Mouse (Mus musculus) stomach, embryonic 15.5 days (tissue): ENCODE data around the gene Yif1a. TPM values are rescaled to one million over a fixed set of nuclear protein-coding genes. Genes with fewer than 3 reads are reported as not detected.

Source experiments
- polyA plus RNA-seq: library from polyadenylated mRNA; unstranded; fragments of >200 nt; fragmentation: Nextera tagmentation; extraction: Ambion mirVana; gene quantifications from 2 replicates; pipeline ENCODE4 v1.2.1, GENCODE M21; 2015

Gene Yif1a
- polyA plus RNA-seq, 1 experiment from 2014 or later: 101 TPM

Other genes with a start within 250 kb of the Yif1a start
- gene Ccs, start 249.2 kb upstream of the Yif1a start, polyA plus RNA-seq: 51.1 and 54.1 TPM in 2 replicates
- gene Ccdc87, start 249.2 kb upstream of the Yif1a start, polyA plus RNA-seq: 0.12 TPM in 1 of 2 replicates, not detected in the other
- gene Ctsf, start 233.4 kb upstream of the Yif1a start, polyA plus RNA-seq: 24.9 and 34.0 TPM in 2 replicates
- gene Actn3, start 210.6 kb upstream of the Yif1a start, polyA plus RNA-seq: 2.3 and 2.5 TPM in 2 replicates
- 11.4 and 11.6 TPM in 2 replicates for gene Zdhhc24, start 209.9 kb upstream of the Yif1a start, polyA plus RNA-seq
- 2.7 and 3.0 TPM in 2 replicates for gene Bbs1, start 181.9 kb upstream of the Yif1a start, polyA plus RNA-seq
- gene Dpp3, start 160.3 kb upstream of the Yif1a start, polyA plus RNA-seq: 107 and 122 TPM in 2 replicates
- 1.7 and 1.9 TPM in 2 replicates for gene Peli3, start 145.4 kb upstream of the Yif1a start, polyA plus RNA-seq
- gene Mrpl11, start 126.4 kb upstream of the Yif1a start, polyA plus RNA-seq: 95.8 and 100 TPM in 2 replicates
- 0.22 and 0.24 TPM in 2 replicates for gene Npas4, start 98.2 kb upstream of the Yif1a start, polyA plus RNA-seq
- 3.6 and 3.7 TPM in 2 replicates for gene Slc29a2, start 64.7 kb upstream of the Yif1a start, polyA plus RNA-seq
- gene B4gat1, start 49.7 kb upstream of the Yif1a start, polyA plus RNA-seq: 38.7 and 42.1 TPM in 2 replicates
- 2.2 and 2.3 TPM in 2 replicates for gene AC124502.3, start 49.6 kb upstream of the Yif1a start, polyA plus RNA-seq
- gene Brms1, start 47.2 kb upstream of the Yif1a start, polyA plus RNA-seq: 39.5 and 39.9 TPM in 2 replicates
- 2.3 and 3.6 TPM in 2 replicates for gene Rin1, start 38.1 kb upstream of the Yif1a start, polyA plus RNA-seq
- gene Cd248, start 20.5 kb upstream of the Yif1a start, polyA plus RNA-seq: 58.4 and 68.3 TPM in 2 replicates
- gene Tmem151a, start 3.0 kb upstream of the Yif1a start, polyA plus RNA-seq: 5.9 and 6.4 TPM in 2 replicates
- 15.1 and 16.6 TPM in 2 replicates for gene Cnih2, start 10.0 kb downstream of the Yif1a start, polyA plus RNA-seq
- gene Rab1b, start 18.5 kb downstream of the Yif1a start, polyA plus RNA-seq: 227 and 233 TPM in 2 replicates
- 18.0 and 19.0 TPM in 2 replicates for gene Klc2, start 30.0 kb downstream of the Yif1a start, polyA plus RNA-seq
- gene Pacs1, start 184.6 kb downstream of the Yif1a start, polyA plus RNA-seq: 18.0 and 20.6 TPM in 2 replicates
- 278 and 308 TPM in 2 replicates for gene Sf3b2, start 206.9 kb downstream of the Yif1a start, polyA plus RNA-seq
- 2.2 and 2.9 TPM in 2 replicates for gene Gal3st3, start 209.8 kb downstream of the Yif1a start, polyA plus RNA-seq
- gene Catsper1, start 247.2 kb downstream of the Yif1a start, polyA plus RNA-seq: not detected in 2 replicates